Comparison of ENCODE assay signal across 21 mouse cellular contexts in genomic region chr1:7745887-7746286, GRCm38 (mm10).
DNase-seq lines count a peak whose midpoint lies in the region; ATAC-seq and TF ChIP-seq lines count a peak whose summit lies in the region.
"Had no signal": no experiment of that assay in that cellular context is flagged by ENCODE, and none has a peak within 500 bp of the region (broad histone marks: within the 10 kb centered on the region; RNA-seq: fewer than 3 reads in every experiment).

No protein-coding gene starts in this region.

- 31% methylated on average over 5 of the region's 5 CpGs for WGBS in limb, embryonic 13.5 days
- WGBS in limb, embryonic 10.5 days, result 78% methylated on average over 5 of the region's 5 CpGs
- WGBS in limb, embryonic 14.5 days, result 38% methylated on average over 5 of the region's 5 CpGs

- no peak overlapping the region for H3K4me2 ChIP-seq in limb, embryonic 13.5 days (replicated peaks)
- H3K4me2 ChIP-seq in limb, embryonic 14.5 days (replicated peaks; ENCODE audit: low read depth, low read length, severe bottlenecking), result no peak overlapping the region
- H3K4me2 ChIP-seq: embryonic facial prominence, embryonic 12.5 days; forebrain, embryonic 13.5 days; forebrain, embryonic 15.5 days had no signal

- TF ChIP-seq POLR2A in limb, embryonic 14.5 days (IDR thresholded peaks at IDR 0.05; ENCODE audit: borderline replicate concordance, extremely low read depth, insufficient read depth, insufficient read length), result no peak

- H3K27me3 ChIP-seq in limb, embryonic 13.5 days, result no peaks in the 10 kb centered on the region
- H3K27me3 ChIP-seq in limb, embryonic 10.5 days (ENCODE audit: low read depth, poor library complexity, severe bottlenecking), result no peaks in the 10 kb centered on the region
- H3K27me3 ChIP-seq in limb, embryonic 14.5 days (ENCODE audit: control insufficient read depth, insufficient read depth, low read length), result no peaks in the 10 kb centered on the region
- H3K27me3 ChIP-seq: embryonic facial prominence, embryonic 12.5 days; forebrain, embryonic 13.5 days; forebrain, embryonic 15.5 days had no signal

- H3K4me3 ChIP-seq in limb, embryonic 13.5 days, result no peak overlapping the region
- no peak overlapping the region for H3K4me3 ChIP-seq in limb, embryonic 10.5 days
- H3K4me3 ChIP-seq in limb, embryonic 14.5 days (replicated peaks; ENCODE audit: low read length), result no peak overlapping the region
- H3K4me3 ChIP-seq: embryonic facial prominence, embryonic 10.5 days; embryonic facial prominence, embryonic 12.5 days; forebrain, embryonic 13.5 days; forebrain, embryonic 15.5 days had no signal

- no peak overlapping the region for H3K9ac ChIP-seq in limb, embryonic 13.5 days
- no peak overlapping the region for H3K9ac ChIP-seq in limb, embryonic 14.5 days (ENCODE audit: low read depth, low read length, severe bottlenecking)
- H3K9ac ChIP-seq: embryonic facial prominence, embryonic 12.5 days; forebrain, embryonic 13.5 days; forebrain, embryonic 15.5 days; forebrain, postnatal 0 days had no signal

- H3K27ac ChIP-seq in limb, embryonic 13.5 days, result no peak overlapping the region
- no peak overlapping the region for H3K27ac ChIP-seq in limb, embryonic 10.5 days
- no peak overlapping the region for H3K27ac ChIP-seq in limb, embryonic 14.5 days (replicated peaks; ENCODE audit: low read depth, low read length)
- H3K27ac ChIP-seq: embryonic facial prominence, embryonic 10.5 days; embryonic facial prominence, embryonic 12.5 days; forebrain, embryonic 13.5 days; forebrain, embryonic 15.5 days had no signal

- DNase-seq in embryo, embryonic 11 days, result peak; percentile 1
- no peak for DNase-seq in embryo, embryonic 10 days (ENCODE audit: low spot score)
- no peak for DNase-seq in limb, embryonic 10.5 days (ENCODE audit: low spot score)
- DNase-seq in R1 (ENCODE audit: low read depth, low spot score), result peak; percentile 15
- DNase-seq in limb, embryonic 14.5 days (ENCODE audit: low spot score), result peak; percentile 68
- DNase-seq in spleen, adult 18-20 months, result no peak
- DNase-seq: adrenal gland, adult 8-10 months; adrenal gland, postnatal 14 days; adrenal gland, postnatal 36 days; cerebellum, adult 11-12 months; cerebellum, adult 2 months; cerebellum, adult 9-10 months; cerebellum, postnatal 10 days; cerebellum, postnatal 25 days; forebrain, postnatal 0 days had no signal

- ATAC-seq in limb, embryonic 13.5 days (ENCODE audit: low FRiP score, low read depth), result peak; percentile 71; the same call in 1 of the 2 replicates
- ATAC-seq in limb, embryonic 14.5 days (ENCODE audit: low FRiP score, low read depth), result 0 out of 2 replicates have a peak, but pooled peaks have one; percentile 37
- ATAC-seq: activated CD4-positive, CD25-positive, alpha-beta regulatory T cell, adult 4 months; forebrain, embryonic 13.5 days; forebrain, embryonic 15.5 days; forebrain, postnatal 0 days had no signal

- H3K9me3 ChIP-seq in limb, embryonic 13.5 days, result no peaks in the 10 kb centered on the region
- H3K9me3 ChIP-seq in limb, embryonic 10.5 days (replicated peaks), result no peaks in the 10 kb centered on the region
- H3K9me3 ChIP-seq in limb, embryonic 14.5 days (ENCODE audit: control insufficient read depth, low read length), result no peaks in the 10 kb centered on the region
- H3K9me3 ChIP-seq: embryonic facial prominence, embryonic 12.5 days; forebrain, embryonic 15.5 days had no signal

- H3K36me3 ChIP-seq in limb, embryonic 13.5 days, result no peaks in the 10 kb centered on the region
- H3K36me3 ChIP-seq in limb, embryonic 10.5 days, result no peaks in the 10 kb centered on the region
- H3K36me3 ChIP-seq in limb, embryonic 14.5 days (ENCODE audit: control insufficient read depth, insufficient read depth, low read length), result no peaks in the 10 kb centered on the region
- H3K36me3 ChIP-seq: embryonic facial prominence, embryonic 10.5 days; embryonic facial prominence, embryonic 12.5 days; forebrain, embryonic 15.5 days had no signal

- H3K4me1 ChIP-seq in limb, embryonic 13.5 days, result no peaks in the 10 kb centered on the region
- H3K4me1 ChIP-seq in limb, embryonic 10.5 days, result no peaks in the 10 kb centered on the region
- H3K4me1 ChIP-seq in limb, embryonic 14.5 days (ENCODE audit: control insufficient read depth, insufficient read depth, low read length), result no peaks in the 10 kb centered on the region
- H3K4me1 ChIP-seq: embryonic facial prominence, embryonic 10.5 days; embryonic facial prominence, embryonic 12.5 days; forebrain, embryonic 13.5 days; forebrain, embryonic 15.5 days had no signal

Comparison
In these comparisons a context has a peak if more than half of its experiments do, and no peak if none do; other contexts are left out.
1. DNase-seq: peak in embryo, embryonic 11 days (single experiment), R1 (single experiment) and limb, embryonic 14.5 days (single experiment); none in embryo, embryonic 10 days (single experiment), limb, embryonic 10.5 days (single experiment) and spleen, adult 18-20 months (0 of 2).